Mouse (Mus musculus) erythroblast, embryonic 14.5 days (primary cell): ENCODE results near the gene Gm11937.
"Not testable (repeated sequence)": the region's sequence is repeated elsewhere in the genome, so short reads cannot be mapped to it uniquely, and the experiment has no call there.

ENCODE experiments used
- GATA1 ChIP-seq: IDR thresholded peaks from 2 replicates; pipeline ENCODE4 v1.6.1; 2012; ENCODE audit warnings: low read length, inconsistent platforms, mixed read lengths
- TAL1 ChIP-seq: IDR thresholded peaks from 3 replicates; pipeline ENCODE4 v1.6.1; 2012; ENCODE audit warnings: low read length, inconsistent platforms, mixed read lengths

DNA sequence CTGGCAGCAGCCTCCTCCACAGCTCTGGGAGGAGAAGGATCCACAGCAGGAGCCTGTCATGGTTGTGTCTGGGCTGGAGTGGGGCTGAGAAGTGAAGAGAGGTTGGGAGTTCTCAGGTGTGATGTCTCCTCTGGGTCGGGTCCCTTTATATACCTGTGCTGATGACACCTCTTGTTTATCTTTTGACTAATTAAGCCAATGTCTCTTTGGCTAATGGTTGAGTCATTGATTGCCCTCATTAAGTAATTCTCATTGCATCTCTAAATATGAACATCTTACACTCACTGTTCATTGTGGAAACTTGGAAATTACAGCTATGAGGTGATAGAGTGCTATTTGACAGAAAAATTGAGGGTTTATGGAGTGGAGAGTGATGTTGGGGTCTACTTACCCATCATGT is 6.8 kb downstream of the Gm11937 start, which contains the start of gene Gm11938:
- TF ChIP-seq GATA1, TAL1: not testable (repeated sequence)
